Mouse (Mus musculus) heart, adult 11 months (tissue): ENCODE data around the gene Slc47a2.

ENCODE experiments used
- DNase-seq: peaks from one replicate; pipeline ENCODE4 v3.0.0; 2022

Slc47a2 gene

DNA sequence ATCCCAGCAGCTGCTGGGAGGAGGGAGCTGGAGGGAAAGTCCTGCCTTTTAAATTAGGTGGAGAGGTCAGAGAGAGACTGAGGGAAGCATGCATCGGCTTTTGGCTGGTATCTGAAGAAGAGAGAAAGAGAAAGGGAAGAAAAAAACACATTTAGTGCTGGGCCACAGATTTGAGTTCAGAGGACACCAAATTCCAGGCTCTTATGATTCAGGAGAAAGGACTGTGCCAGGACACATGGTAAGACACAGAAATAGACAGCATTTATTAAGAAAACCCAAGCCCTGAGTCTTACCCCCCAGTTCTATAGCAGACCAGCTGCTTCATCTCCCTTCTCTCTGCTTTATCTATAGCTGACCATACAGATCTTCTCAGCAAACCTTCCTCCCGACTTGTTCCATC, 64.7 kb downstream of the Slc47a2 start:
- no peak for DNase-seq

DNA sequence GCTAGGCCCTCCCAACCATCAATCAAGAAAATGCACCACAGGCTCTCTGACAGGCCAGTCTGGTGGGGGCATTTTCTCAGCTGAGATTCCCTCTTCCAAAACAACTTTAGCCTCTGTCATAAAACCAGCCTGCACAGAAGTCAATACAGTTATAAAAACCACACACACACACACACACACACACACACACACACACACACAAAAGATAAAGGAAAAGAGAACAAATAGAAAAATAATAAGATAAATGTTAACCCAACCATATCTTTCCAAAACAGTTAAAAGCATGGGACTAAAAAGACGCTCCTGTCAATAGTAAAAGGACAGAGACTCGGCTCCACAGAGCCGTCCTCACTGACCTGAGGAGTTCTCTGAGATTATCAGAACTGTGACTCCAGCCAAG, 66.2 kb downstream of the Slc47a2 start:
- no peak for DNase-seq

DNA sequence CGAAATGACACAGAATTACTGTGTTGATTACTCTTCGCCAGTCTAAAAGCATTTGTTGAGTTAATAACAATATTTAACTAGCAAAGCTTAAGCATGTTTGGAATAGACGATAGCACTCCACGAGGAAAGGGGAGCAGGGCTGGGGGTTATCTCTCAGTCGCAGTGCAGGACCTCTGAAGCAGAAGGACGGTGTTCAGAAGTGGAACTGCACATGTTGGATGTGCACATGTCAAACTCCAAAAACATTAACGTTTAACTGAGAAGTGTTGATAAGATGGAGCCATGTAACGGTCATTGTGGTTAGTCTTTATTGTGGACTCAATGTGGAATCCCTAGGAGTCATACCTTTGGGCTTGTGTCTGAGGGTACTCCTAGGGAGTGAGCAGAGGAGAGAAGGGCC, 67.6 kb downstream of the Slc47a2 start:
- no peak for DNase-seq

DNA sequence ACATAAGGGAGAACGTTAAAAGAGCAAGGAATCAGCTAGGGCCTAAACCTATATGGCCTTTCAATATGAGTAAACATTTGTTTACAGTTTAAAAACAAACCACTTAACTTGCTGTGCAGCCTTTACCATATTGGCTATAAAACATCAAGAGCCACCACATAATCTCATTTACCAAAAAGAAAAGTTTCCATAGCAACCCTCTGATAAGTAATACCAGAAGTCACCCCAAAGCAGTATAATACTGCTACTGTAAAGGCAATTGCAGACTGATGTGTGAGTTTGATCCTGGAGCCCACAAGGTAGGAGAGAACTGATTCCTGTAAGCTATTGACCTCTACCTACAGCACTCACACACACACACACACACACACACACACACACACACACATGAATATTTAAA, 68.2 kb downstream of the Slc47a2 start:
- DNase-seq = no peak

DNA sequence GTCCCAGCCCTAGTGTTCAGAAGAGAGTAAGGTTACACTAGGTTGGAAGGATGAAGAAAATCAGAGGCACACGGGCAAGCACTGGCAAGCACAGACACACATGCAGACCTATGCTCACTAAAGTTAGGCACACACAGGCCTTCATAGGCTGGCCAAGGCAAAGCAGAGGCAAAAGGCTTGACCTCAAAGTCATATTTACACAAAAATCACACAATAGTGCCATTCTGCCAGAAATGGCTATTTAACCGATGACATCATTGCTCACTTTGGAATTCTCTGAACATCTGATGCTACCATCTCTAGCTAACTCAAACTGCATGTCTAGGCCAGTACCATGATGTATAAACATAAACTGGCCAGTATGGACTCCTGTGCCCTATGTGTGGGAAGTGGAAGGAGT, 68.7 kb downstream of the Slc47a2 start:
- DNase-seq = no peak

DNA sequence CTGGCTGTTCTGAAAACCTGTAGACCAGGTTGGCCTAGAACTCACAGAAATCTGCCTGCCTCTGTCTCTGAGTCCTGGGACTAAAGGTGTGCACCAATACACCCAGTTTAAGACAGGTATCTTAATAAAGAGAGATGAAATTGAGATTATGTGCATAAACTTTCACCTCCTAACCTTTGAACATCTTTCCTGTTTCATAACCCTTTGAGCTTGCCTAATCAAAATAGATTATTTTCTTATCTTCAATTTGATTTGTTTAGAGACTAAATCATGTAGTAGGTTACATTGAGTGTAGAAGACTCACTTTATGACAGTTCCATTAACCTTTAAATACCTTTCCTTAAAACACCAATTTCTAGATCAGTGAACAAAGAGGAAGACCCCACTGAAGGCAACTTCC, 71.0 kb downstream of the Slc47a2 start:
- no peak for DNase-seq

DNA sequence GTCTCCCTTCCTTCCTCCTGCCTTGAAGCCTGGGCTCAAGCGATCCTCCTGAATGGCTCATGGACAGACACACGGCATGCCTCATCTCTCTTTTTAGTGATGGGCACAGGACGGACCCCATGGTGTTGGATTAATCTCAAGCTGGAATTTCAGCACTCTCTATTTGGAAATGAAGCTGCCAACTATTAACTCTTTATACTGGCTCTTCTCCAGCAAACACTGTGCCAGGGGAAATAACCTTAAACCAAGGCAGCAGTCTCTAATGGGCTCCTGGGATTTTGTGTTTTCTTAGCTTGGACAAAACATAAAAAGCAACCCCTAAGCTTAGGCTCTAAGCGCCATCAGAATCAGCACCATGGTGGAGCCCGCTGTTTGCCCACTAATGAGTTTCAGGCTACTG, 72.3 kb downstream of the Slc47a2 start:
- DNase-seq = no peak

DNA sequence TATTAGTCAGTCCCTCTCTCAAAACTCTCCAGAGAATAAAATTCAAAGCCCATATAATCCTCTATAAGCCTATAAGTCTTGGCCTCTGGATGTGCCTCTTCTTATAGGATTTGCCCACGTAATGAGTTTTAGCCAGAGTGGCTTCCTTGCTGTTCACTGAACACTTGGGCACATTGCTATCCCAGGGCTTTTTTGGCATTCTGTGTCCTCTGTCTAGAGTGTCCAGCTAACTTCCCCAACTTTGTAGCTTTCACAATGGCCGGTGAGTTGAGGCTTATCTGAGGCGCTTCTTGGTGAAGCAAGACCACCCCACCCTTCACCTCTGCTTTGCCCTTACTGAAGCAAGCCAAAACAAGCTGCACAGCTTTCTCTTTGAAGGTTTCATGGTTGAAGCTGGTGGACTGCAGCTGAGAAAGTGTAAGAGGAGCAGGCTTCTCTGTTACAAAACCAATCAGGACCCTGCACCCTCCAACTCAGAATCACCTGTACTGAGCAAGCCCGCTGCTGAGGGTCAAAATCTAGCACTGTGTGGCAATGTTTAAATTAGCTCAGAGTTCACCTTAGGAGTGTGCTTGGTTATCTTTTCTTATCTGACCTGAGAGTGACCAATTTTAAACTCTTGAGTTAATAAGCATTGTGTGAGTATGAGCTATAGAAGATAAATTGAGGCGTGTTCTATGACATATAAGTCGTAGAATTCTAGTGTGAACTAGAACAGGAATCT, 73.9 kb downstream of the Slc47a2 start:
- DNase-seq = no peak

DNA sequence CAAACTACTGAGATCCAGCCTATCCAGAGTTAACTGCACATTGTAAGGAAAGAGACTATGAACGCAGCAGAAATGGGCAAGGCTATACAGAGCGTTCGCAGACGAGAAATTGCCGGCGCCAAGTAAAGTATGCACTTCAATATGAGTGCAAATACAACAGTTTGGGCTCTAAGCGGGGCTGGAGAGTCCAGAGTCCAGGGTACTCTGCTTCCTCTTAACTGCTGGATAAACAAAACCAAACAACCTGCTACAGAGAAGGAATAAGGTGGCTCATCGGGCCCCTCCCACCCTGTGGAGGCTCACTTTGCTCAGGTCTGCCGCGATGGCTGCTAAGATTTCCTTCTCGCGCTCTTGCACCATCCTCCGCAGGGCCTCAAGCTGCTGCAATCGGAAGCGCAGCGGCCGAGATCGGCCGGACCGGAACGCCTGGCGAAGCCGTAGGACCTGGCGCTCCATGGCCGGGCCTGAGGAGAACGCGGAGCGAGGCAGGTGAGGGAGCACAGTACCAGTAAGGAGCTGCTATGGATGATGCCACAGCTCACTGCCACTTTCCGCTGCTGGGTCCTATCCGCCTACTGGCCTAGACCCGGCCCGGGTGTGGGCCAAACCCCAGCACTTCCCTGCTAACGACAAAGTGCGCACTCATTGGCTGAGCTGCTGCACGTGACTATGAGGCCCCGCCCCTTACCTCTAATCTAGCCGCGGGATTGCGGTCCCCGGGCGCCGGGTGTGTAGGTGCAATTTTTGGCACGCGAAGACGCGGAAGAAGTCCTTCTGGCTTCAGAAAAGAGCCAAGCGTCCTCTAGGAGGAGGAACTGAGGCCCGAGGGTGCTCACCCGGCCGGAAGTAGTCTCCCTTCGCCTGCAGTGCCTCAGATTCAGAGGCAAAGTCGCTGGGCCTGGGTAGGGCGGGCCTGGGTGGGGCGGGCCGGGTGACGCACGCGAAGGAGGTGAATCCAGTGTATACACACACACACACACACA, 75.8 kb downstream of the Slc47a2 start, which contains the start of gene Aldh3a2:
TSS of gene Aldh3a2 (minus strand) at position 914 of the 983 bp plus-strand sequence.
- peak; percentile 100 for DNase-seq

DNA sequence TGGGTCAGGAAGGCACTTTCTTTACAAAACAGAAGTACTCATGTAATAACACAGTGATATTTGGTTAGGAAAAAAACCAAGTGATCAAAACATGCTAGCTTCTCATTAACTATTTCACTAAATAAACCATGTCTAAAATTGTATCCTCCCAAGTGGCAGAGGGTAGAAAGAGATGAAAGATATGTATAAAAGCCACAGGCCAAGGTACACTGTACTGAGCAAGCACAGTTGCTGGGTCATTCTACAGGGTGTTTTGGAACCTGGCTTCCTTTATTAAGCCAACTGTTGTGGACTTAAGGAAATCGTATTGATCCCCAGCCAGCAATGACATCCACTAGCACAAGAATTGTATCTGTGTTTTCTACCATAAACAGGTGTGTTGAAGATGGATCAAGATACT, 78.8 kb downstream of the Slc47a2 start:
- no peak for DNase-seq

DNA sequence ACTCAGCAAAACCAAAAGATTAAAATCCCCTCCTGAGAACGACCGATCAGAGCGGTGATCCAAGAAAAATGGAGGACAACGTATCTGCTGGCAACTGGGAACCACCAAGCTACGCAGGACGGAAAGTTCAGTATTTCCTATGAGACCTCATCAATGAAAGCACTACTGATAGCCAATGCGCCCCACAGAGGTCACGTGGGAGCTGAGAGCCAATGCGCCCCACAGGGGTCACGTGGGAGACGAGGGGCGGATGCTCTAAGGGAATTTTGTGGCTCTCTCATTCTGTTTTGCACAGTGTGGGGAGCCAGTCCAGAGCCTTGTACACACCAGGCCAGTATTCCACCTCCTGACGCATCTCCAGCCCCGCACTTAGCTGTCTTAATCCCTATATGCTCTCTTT, 80.1 kb downstream of the Slc47a2 start:
- DNase-seq = no peak

DNA sequence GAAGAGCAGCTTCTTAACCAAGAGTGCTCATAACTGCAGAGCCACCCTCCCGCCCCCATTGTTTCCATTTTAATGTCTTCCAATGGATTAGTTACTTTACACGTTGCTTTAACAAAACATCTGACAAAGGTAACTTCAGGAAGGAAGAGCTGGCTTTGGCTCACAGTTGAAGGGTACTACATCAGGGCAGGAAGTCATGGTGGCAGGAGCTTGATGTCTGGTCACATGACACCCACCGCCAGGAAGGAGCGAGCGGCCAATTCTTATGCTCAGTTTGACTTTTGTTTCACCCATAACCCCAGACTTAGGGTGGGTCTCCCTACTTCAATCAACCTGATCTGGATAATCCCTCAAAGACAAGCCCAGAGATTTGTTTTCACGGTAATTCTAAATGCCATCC, 83.6 kb downstream of the Slc47a2 start:
- no peak for DNase-seq

DNA sequence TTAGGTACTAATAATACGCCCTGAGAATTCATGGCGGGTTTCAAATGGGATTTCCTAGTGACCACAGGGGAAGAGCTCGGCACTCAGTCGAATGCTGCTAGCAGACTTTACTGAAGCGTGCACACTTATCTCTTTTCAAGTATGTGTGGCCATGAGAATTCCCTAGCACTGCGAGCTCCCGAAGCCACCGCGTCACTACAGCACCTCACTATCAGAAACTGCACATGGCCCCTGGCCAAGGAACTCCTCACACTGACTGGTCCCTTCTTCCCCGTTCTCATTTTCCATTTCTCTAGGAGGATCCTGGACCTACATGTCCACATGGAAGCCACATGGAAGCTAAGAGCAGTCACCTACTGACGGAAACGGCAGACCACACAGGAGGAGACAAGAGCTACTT, 89.9 kb downstream of the Slc47a2 start:
- no peak for DNase-seq

DNA sequence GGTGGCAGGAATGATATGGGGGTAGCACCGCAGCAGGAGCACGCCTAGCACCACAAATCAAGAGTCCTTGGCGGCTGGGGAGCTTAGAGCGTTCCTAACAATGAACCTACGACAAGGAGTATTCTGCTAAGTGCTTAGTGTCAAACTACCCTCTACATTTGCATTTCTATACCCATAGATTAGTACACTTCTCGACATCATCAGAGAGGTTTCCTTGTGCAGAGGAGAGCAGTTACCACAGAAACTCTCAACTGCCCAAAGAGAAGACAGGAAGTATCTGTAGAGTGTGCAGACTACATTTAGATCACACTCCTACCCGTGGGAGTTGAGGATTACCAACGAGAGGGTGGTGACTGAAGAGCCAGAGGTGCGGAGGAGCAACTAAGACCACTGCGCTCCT, 90.9 kb downstream of the Slc47a2 start:
- DNase-seq = no peak
